Mouse (Mus musculus) right cerebral cortex, postnatal 4 days (tissue): ENCODE results near the gene Cd3e.
"Not testable (repeated sequence)": the region's sequence is repeated elsewhere in the genome, so short reads cannot be mapped to it uniquely, and the experiment has no call there.

Source experiments
- DNase-seq: peaks from one replicate; pipeline ENCODE4 v3.0.0-alpha.2; 2022

Gene Cd3e

DNA sequence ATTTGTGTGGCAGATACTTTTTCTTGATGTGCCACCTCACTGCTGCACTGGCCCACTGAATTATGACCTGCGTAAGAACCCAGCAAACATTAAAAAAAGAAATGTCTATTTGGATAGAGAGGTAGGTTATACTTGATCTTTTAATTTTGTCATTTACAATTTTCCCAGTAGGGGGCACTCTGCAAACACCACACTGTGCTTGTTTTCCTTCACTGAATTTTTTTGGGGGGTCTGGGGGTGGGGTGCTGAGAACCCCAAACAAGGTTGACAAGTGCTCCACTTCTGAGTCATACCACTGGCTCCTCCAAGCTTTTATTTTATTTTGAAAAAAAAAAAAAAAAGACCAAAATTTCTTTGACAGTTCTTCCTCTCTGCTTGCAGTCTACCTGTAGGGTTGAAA lies 40.0 kb downstream of the Cd3e start:
- DNase-seq, result no peak

DNA sequence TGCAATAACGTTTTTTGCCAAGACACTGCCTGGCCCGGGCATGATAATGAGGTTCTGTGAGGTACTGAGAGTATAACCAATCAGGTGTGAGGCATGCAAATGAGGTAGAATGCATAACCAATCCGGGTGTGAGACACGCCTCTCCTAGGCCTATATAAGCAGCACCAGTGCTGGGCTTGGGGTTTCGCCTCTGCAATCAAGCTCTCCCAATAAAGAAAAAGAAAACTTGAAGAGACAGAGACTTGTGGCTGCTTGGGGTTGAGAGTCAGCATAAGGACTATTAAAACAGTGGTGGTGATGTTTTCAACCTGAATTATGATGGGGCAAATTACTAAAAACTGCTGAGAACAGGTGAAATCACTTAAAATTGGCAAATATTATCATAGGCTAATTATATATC lies 41.7 kb downstream of the Cd3e start:
- not testable (repeated sequence) for DNase-seq

DNA sequence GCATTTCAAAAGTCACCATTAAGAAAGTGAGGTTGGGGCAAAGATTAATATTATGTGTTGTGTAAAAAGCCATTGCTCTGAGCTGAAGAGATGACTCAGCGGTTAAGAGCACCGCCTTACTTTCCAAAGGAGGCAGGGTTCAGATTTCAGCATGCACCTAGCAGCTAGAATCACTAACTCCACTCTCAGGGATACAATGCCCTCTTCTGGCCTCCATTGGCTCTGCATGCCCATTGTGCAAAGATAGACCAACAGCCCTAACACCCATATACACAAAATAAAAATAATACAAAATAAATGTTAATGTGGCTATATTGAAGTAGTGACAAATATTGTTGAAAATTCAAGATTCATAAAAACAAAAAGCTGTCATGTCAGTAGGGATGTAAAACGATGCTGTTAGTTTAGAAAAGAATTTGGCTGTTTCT lies 42.6 kb downstream of the Cd3e start:
- DNase-seq, result peak; percentile 38

DNA sequence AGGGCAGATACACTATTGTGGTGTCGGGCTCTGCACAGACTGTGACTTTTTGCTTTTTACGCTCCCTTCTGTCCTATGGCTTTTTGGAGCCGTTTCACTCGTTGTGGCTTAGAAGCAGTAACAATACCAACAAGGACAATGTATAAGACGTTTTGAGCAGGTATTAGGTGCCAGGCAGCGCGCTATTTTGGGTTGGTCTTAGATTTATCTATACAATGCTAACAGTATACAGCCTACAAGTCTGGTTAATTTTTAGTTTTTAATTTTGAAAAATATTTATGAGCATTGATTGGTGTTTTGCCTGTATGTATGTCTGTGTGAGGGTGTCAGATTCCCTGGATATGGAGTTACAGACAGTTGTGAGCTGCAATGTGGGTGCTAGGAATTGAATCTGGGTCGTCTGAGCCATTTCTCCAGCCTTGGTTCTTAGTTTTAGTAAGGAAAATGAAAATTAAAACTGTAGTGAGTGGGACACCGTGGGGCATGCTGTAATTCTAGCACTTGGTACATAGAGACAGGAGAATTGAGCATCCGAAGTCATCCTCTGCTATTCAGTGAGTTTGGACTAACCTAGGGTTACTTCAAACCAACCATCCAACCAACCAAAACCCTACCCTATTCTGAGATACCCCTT lies 43.5 kb downstream of the Cd3e start:
- no peak for DNase-seq

DNA sequence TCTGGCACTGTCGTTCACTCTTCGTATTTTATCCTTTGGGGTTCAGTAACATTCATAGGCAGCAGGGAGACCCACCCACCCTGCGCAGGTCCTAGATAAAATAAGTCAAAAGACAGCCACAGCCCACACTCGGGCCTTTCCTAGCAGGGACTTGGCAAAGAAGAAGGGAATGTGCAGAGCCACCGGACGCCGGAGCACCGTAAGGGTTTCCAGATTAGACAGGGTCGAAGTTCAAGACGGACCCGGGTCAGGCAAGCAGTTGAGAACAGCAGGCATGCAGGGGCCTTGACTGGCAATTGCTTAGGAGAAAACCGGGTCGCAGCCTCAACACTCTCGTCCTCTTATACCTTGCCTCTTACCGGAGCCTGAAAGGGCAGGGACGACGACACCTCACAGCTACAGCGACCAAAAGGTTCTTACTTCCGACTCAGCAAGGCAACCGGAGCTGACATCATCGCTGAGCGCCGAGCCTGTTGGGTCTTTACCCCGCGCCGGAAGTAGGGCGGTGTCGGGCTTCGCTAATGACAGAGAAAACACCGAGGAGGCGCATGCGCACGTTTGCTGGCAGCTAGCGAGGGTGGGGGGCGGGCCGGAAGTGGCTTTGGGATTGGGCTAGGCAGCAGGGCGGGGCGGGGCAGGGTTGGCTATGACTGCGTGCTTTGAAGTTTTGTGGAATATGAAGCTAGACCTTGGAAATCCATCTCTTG lies 44.1 kb downstream of the Cd3e start, which contains the start of gene Ube4a:
Gene Ube4a, minus strand, starts transcription at position 475 of the 707 bp plus-strand sequence.
- peak; percentile 99 for DNase-seq

DNA sequence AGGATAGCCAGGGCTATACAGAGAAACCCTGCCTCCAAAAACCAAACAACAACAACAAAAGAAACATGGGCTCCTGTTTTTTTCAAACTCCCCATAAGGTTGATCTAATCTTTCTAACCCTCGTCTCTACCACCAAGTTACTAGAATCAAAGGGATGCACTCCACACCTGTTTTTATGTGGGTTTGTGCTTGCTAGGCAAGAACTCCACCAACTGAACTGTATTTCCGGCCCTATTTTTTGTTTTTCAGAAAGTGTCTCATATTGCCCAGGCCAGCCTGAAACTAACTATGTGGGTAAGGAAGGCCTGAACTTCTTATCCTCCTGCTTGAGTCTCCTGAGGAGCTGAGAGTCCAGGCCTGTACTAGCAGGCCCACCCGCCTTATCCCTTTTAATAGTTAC lies 55.0 kb downstream of the Cd3e start:
- no peak for DNase-seq
